Mouse (Mus musculus): ENCODE results near the gene Zfp652.

DNA sequence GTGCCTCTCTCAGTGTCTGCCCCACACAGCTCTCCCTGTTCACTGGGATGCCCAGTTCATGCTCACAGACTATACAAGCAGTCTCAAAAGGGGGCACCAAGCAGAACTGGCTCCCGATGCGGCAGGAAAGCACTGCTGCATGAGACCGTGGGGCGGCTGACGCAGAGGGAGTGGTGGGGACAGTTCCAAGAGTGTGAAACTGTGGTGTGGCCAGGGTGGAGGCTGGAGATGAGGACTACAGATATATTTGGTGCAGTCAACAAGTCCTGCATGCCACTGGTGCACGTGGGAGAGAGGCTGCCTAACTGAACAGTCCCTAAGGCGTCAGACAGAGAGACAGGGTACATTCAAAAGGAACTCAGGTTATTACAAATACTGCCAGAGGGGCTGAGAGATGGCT, 23.5 kb upstream of the Zfp652 start:
- no peak for TF ChIP-seq EP300 (IDR thresholded peaks at IDR 0.05; ENCODE audit: low read length)
- no peak for TF ChIP-seq IRF4 (IDR thresholded peaks at IDR 0.05; ENCODE audit: low read depth, low read length)
- TF ChIP-seq ETS1 (conservative IDR thresholded peaks at IDR 0.05; ENCODE audit: low read depth, low read length), result no peak
- no peak for TF ChIP-seq BHLHE40 (IDR thresholded peaks at IDR 0.05; ENCODE audit: low read depth, low read length)

Data from CH12.LX (cell line).